Mouse (Mus musculus) left cerebral cortex, adult 18-20 months (tissue): ENCODE measurements around the gene Dglucy. TPM values are rescaled to one million over a fixed set of nuclear protein-coding genes. Genes with fewer than 3 reads are reported as not detected.

Experiments
- DNase-seq, 2 experiments: peaks; one replicate each; pipeline ENCODE4 v3.0.0; 2021 to 2022; ENCODE audit warnings: low spot score in 2 of 2, mixed read lengths in 1 of 2
- total RNA-seq, 2 experiments: library from RNA; stranded (reverse); gene quantifications; 2 replicates each; pipeline ENCODE4 v1.2.3; 2021

Dglucy gene
- total RNA-seq, 2 experiments from 2014 or later: 9.0 to 13.0 TPM

- peak in 1 of 2 experiments; percentile 61 for DNase-seq
Observed at GRCm38 (mm10) chr12:100875553-100875952, 96.7 kb downstream of the Dglucy start.

DNA sequence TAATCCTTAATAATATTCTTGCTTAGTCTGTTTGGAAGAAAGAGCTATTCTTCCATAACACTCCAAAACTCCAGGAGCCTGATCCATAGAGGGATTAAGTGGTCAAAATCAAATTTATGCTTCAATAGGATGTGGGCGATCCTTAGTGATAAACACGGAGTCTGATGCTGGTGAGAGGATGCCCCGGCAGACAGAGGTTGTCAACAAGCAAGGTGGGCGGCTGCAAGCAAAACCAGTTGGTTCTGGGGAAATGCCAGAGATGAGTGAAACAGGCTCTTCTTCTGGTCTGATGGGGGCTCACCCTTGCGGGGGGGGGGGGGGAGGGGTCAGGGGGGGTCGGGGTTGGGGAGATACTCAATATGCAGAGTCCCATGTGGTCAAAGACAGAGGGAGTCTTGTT lies 97.1 kb downstream of the Dglucy start:
- DNase-seq: no peak

DNA sequence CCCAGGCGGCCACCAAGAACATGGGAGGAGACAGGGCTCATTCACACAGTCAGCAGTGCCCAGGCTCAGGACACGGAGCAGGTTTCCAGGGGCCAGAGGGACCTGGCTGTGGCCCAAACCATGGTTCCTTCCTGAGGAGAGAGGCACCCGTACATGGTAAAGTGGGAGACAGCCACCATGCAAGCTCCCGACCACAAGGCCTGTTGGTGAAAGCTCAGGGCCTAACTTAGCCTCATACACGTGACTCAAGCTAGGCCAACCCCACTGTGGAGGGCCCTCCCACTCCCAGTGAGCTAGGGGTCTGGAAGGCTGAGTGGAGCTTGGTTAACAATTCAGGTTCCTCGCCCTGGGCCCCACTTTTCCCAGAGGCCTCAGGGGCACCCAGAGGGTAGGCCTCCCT lies 99.1 kb downstream of the Dglucy start:
- DNase-seq: no peak

- DNase-seq: no peak
Observed at GRCm38 (mm10) chr12:100878556-100878955, 99.7 kb downstream of the Dglucy start.

DNA sequence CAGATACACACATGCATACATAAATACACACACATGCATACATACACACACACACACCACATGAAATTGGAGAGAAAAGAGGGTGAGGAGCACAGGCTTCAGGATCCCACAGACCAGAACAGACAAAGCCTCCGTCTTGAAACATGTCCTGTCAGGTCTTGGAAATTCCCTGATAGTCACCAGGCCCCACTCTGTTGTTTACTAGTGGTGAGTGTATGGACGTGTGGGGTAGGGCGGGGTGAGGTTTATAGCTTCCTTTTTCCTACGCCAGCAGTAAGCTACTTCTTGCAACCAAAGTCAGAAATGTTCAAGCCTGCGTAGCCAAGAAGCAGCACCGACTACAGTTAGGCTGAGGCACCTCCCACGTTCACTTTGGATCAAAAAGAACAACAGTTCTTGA lies 104.3 kb downstream of the Dglucy start:
- no peak for DNase-seq

GRCm38 (mm10) chr12:100885585-100885984 lies 106.7 kb downstream of the Dglucy start:
- no peak for DNase-seq

GRCm38 (mm10) chr12:100886877-100887276 lies 108.0 kb downstream of the Dglucy start:
- DNase-seq: peak in 1 of 2 experiments; percentile 40

DNA sequence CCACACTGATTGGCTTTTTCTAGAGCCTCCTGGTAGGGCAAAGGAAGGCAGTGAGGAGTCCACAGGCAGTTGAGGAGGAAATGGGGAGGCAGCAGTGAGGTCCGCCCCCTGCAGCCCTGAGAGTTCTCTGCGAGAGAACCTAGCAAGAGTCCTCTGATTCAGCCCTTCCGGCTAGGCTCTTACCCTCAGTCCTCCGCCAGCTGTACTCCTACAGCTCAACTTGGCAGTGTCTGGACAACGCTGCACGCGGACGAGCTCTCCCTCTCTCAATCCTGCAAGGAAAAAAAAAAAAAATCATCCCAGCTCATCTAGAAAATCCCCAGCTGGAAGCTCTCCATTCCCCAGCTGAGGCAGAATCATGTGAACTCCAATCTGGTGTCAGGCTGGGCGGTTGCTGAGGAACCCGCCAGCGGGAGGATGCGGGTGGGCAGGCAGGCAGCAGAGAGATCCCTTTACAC lies 109.0 kb downstream of the Dglucy start:
- DNase-seq: peak; percentile 67 to 81

- no peak for DNase-seq
Observed at GRCm38 (mm10) chr12:100890548-100890947, 111.7 kb downstream of the Dglucy start.

DNA sequence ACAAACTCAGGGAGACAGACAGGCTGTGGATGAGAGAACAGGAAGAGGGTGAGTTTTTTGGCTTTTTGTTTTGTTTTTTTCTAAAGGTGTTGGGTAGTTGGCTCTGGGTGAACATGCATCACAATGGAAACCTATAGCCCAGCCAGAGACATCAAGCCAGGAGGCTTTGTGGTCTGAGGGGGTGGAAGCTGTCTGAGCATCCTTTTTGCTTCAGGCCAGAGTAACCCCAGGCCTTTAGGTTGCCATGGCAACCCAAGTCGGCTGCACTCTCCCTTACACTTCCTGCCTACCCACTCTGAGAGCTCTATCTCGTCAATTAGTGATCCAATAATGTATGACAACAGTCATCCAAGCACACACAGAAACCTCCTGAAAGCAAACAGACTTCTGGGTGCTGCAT lies 116.6 kb downstream of the Dglucy start:
- DNase-seq: no peak

GRCm38 (mm10) chr12:100896661-100897060 lies 117.8 kb downstream of the Dglucy start:
- no peak for DNase-seq

- DNase-seq: no peak
Observed at GRCm38 (mm10) chr12:100897736-100898650, 119.1 kb downstream of the Dglucy start.

GRCm38 (mm10) chr12:100899111-100899640 lies 120.3 kb downstream of the Dglucy start:
- DNase-seq: peak; percentile 46 to 54

- DNase-seq: no peak
Observed at GRCm38 (mm10) chr12:100900901-100901300, 122.0 kb downstream of the Dglucy start.

GRCm38 (mm10) chr12:100901386-100901785 lies 122.5 kb downstream of the Dglucy start:
- DNase-seq: no peak

GRCm38 (mm10) chr12:100903761-100904160 lies 124.9 kb downstream of the Dglucy start:
- no peak for DNase-seq

- DNase-seq: no peak
Observed at GRCm38 (mm10) chr12:100906861-100907260, 128.0 kb downstream of the Dglucy start.

GRCm38 (mm10) chr12:100907598-100908297 lies 128.9 kb downstream of the Dglucy start, which contains the start of gene Gpr68:
TSS of gene Gpr68 (minus strand) at chr12:100908198.
- DNase-seq: peak in 1 of 2 experiments; percentile 30

- DNase-seq: no peak
Observed at GRCm38 (mm10) chr12:100908298-100909034, 129.6 kb downstream of the Dglucy start.

DNA sequence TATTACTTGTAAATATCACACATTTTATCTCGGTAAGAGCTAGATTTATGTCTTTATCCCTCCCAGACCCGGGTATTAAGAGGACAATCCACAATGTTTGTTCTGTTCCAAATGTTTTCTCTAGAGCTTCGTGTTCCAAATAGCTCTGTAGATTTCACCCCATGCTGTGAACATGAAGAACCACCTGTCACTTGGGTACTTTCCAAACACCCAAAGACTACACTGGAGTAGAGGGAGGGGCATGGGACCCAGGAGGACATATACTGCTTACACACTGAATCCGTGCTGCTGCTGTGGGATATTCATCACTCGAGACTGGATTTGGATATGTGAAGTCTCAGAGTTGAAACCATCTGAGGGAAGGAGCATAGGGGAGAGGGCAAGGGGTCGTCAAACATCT lies 130.9 kb downstream of the Dglucy start:
- DNase-seq: no peak

DNA sequence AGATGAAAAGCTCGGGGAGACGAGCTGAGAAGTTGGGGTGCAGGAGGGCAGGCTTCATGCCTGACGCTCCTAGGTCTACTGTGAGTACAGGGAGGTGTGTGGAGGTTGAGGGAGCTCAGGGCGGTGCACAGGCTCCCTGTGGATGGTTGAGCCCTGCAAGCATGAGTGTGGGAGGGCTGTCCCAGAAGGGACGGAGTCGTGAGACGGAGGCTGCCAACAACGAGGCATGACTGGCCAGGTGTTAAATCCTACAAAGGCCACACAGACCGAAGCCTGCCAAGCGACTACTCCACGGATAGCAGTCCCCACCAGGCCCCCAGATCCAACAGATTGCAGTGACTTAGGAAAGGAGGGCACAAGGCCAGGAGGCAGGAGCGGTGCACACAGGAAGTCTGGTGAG lies 131.9 kb downstream of the Dglucy start:
- DNase-seq: peak; percentile 66 to 77
